Mouse (Mus musculus) ES-E14 (cell line): ENCODE data around the gene Pelo.

Source experiments
- CHD2 ChIP-seq: IDR thresholded peaks from 2 replicates; pipeline ENCODE4 v1.6.1; 2014; ENCODE audit warnings: mild to moderate bottlenecking, low read depth, low read length, inconsistent platforms
- MAFK ChIP-seq: IDR thresholded peaks from 2 replicates; pipeline ENCODE4 v1.6.1; 2014; ENCODE audit warnings: mild to moderate bottlenecking, low read depth, low read length, inconsistent platforms; ENCODE audit not compliant: insufficient read depth
- ZNF384 ChIP-seq: IDR thresholded peaks from 2 replicates; pipeline ENCODE4 v1.6.1; 2012; ENCODE audit warnings: low read depth, low read length, inconsistent platforms

DNA sequence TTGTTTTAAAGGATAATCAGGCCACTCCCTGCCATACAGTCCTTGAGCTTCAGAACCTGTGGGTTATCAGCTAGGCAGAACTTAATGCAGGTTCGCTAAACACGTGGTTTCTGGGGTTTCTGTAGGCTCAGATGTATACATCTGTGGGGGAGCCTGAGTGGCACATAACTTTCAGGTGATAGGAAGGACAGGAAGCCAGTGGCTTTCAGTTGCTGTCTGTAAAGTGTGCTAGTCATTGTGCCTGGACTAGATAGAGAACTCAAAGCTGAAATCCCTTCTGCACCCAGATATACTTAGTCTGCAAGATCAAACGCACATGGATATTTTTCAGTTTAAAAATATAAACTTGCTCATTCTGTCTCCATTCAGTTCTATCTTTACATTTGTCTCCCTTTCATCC lies 41.4 kb upstream of the Pelo start:
- no peak for TF ChIP-seq MAFK
- no peak for TF ChIP-seq CHD2
- TF ChIP-seq ZNF384 = no peak
